Mouse (Mus musculus) limb, embryonic 12.5 days (tissue): Measurements from ENCODE around the gene Xkr7. TPM values are rescaled to one million over a fixed set of nuclear protein-coding genes. Genes with fewer than 3 reads are reported as not detected.

ENCODE experiments used
- polyA plus RNA-seq: library from polyadenylated mRNA; unstranded; fragments of >200 nt; fragmentation: Nextera tagmentation; extraction: Ambion mirVana; gene quantifications from 2 replicates; pipeline ENCODE4 v1.2.1, GENCODE M21; 2016

The Xkr7 gene
- polyA plus RNA-seq, 1 experiment from 2014 or later, result not detected

Other genes starting within 250 kb of the Xkr7 start
- gene Bcl2l1, start 200.1 kb upstream of the Xkr7 start, polyA plus RNA-seq, result 107 and 110 TPM in 2 replicates
- gene Tpx2, start 183.9 kb upstream of the Xkr7 start, polyA plus RNA-seq, result 110 and 114 TPM in 2 replicates
- not detected in 2 replicates for gene Mylk2, start 120.5 kb upstream of the Xkr7 start, polyA plus RNA-seq
- 0.27 TPM in 1 of 2 replicates, not detected in the other for gene Foxs1, start 98.6 kb upstream of the Xkr7 start, polyA plus RNA-seq
- gene Dusp15, start 80.2 kb upstream of the Xkr7 start, polyA plus RNA-seq, result 0.60 and 1.00 TPM in 2 replicates
- gene Ttll9, start 69.4 kb upstream of the Xkr7 start, polyA plus RNA-seq, result 0.19 and 0.35 TPM in 2 replicates
- gene Pdrg1, start 16.4 kb upstream of the Xkr7 start, polyA plus RNA-seq, result 95.4 and 104 TPM in 2 replicates
- gene Ccm2l, start 34.1 kb downstream of the Xkr7 start, polyA plus RNA-seq, result 2.5 and 3.0 TPM in 2 replicates
- 2.9 and 3.9 TPM in 2 replicates for gene Hck, start 76.6 kb downstream of the Xkr7 start, polyA plus RNA-seq
- gene Tm9sf4, start 129.5 kb downstream of the Xkr7 start, polyA plus RNA-seq, result 86.3 and 89.5 TPM in 2 replicates
- 10.3 and 11.9 TPM in 2 replicates for gene Tspyl3, start 193.6 kb downstream of the Xkr7 start, polyA plus RNA-seq
- gene Plagl2, start 209.6 kb downstream of the Xkr7 start, polyA plus RNA-seq, result 13.3 and 16.6 TPM in 2 replicates
- gene Pofut1, start 209.7 kb downstream of the Xkr7 start, polyA plus RNA-seq, result 7.2 and 7.4 TPM in 2 replicates